Mouse (Mus musculus): ENCODE results near the gene Cdc42ep2. TPM values are rescaled to one million over a fixed set of nuclear protein-coding genes. Genes with fewer than 3 reads are reported as not detected.

The Cdc42ep2 gene
- total and polyA plus RNA-seq, 3 experiments = 0.13 to 0.25 (median 0.20) TPM

GRCm38 (mm10) chr19:5881155-5881554, 43.5 kb downstream of the Cdc42ep2 start:
- Histone ChIP-seq H3K4me2 (ENCODE audit: insufficient read depth, low read depth, poor library complexity, severe bottlenecking) (no peak overlapping the region), H3K9ac (ENCODE audit: insufficient read depth, low read depth) (no peak overlapping the region), H3K36me3 (replicated peaks in 1 of 2; ENCODE audit: control insufficient read depth in 1 of 2, insufficient read depth in 1 of 2, low read length in 1 of 2) (peaks cover 35 to 64% of the 10 kb centered on the region in 2 experiments), H3K4me3 (replicated peaks in 1 of 3; ENCODE audit: low read depth in 2 of 3, low read length in 2 of 3, poor library complexity in 1 of 3) (no peak overlapping the region), H3K9me3 (replicated peaks; ENCODE audit: low read length) (no peaks in the 10 kb centered on the region), H3K27ac (ENCODE audit: insufficient read depth, low read depth) (no peak overlapping the region), H3K27me3 (replicated peaks) (no peaks in the 10 kb centered on the region), H3K79me2 (replicated peaks; ENCODE audit: control insufficient read depth, extremely low read depth, insufficient read depth, poor library complexity, severe bottlenecking) (no peaks in the 10 kb centered on the region), H3K4me1 (ENCODE audit: control insufficient read depth in 1 of 2, insufficient read depth in 2 of 2) (peaks cover 9 to 31% of the 10 kb centered on the region in 2 experiments)
- DNase-seq (ENCODE audit: extremely low read depth) = no peak
- in situ Hi-C loops (cut with MboI; ENCODE audit: low pct_ligation_motif_present, low pct_unique_long_range_greater_than_20kb, low sequenced_read_pairs) (no loop called here), dilution Hi-C loops (cut with MboI; ENCODE audit: extremely low pct_ligation_motif_present, extremely low pct_unique_long_range_greater_than_20kb, low sequenced_read_pairs) (no loop called here)
- TF ChIP-seq IRF4 (IDR thresholded peaks at IDR 0.05; ENCODE audit: low read depth, low read length) (no peak), MEF2A (IDR thresholded peaks at IDR 0.05; ENCODE audit: borderline replicate concordance, low read depth, low read length) (no peak), USF2 (conservative IDR thresholded peaks at IDR 0.05; ENCODE audit: low read depth, low read length) (no peak), SIN3A (IDR thresholded peaks at IDR 0.05; ENCODE audit: low read length) (no peak), NRF1 (IDR thresholded peaks at IDR 0.05; ENCODE audit: low read depth, low read length) (no peak), POLR2A (IDR thresholded peaks at IDR 0.05; ENCODE audit: low read depth, low read length) (no peak), HCFC1 (IDR thresholded peaks at IDR 0.05; ENCODE audit: low read depth, low read length) (no peak), E2F4 (IDR thresholded peaks at IDR 0.05; ENCODE audit: insufficient replicate concordance, low read depth, low read length) (no peak), JUN (IDR thresholded peaks at IDR 0.05; ENCODE audit: insufficient read depth, low read depth, low read length) (no peak), GABPA (IDR thresholded peaks at IDR 0.05; ENCODE audit: insufficient replicate concordance, low read depth, low read length) (no peak), PAX5 (IDR thresholded peaks at IDR 0.05; ENCODE audit: low read length) (no peak), CTCF (conservative IDR thresholded peaks at IDR 0.05 in 1 of 2, IDR thresholded peaks at IDR 0.05 in 1 of 2; ENCODE audit: low read depth in 2 of 2, low read length in 2 of 2) (no peak), RCOR1 (conservative IDR thresholded peaks at IDR 0.05; ENCODE audit: low read depth, low read length) (no peak), ZKSCAN1 (IDR thresholded peaks at IDR 0.05; ENCODE audit: borderline replicate concordance, low read depth, low read length) (no peak)

- dilution Hi-C loops (cut with MboI; ENCODE audit: extremely low pct_ligation_motif_present, extremely low pct_unique_long_range_greater_than_20kb, low sequenced_read_pairs) = no loop called here
- TF ChIP-seq MXI1 (IDR thresholded peaks at IDR 0.05; ENCODE audit: low read depth, low read length) (no peak), MAZ (IDR thresholded peaks at IDR 0.05; ENCODE audit: low read depth, low read length) (no peak), MEF2A (IDR thresholded peaks at IDR 0.05; ENCODE audit: borderline replicate concordance, low read depth, low read length) (no peak), RCOR1 (conservative IDR thresholded peaks at IDR 0.05; ENCODE audit: low read depth, low read length) (no peak), CHD2 (IDR thresholded peaks at IDR 0.05; ENCODE audit: low read length) (no peak), MAX (IDR thresholded peaks at IDR 0.05; ENCODE audit: low read length) (no peak), CHD1 (IDR thresholded peaks at IDR 0.05; ENCODE audit: low read depth, low read length) (no peak), POLR2A (IDR thresholded peaks at IDR 0.05; ENCODE audit: low read depth, low read length) (no peak), ZMIZ1 (IDR thresholded peaks at IDR 0.05; ENCODE audit: low read depth, low read length) (no peak)
These were observed 44.9 kb downstream of the Cdc42ep2 start for GRCm38 (mm10) chr19:5879735-5880134.

More at GRCm38 (mm10) chr19:5879735-5880134, 44.9 kb downstream of the Cdc42ep2 start:
- H3K27ac ChIP-seq (ENCODE audit: insufficient read depth, low read depth) = no peak overlapping the region
- no peak overlapping the region for H3K9ac ChIP-seq (ENCODE audit: insufficient read depth, low read depth)
- H3K36me3 ChIP-seq (replicated peaks in 1 of 2; ENCODE audit: control insufficient read depth in 1 of 2, insufficient read depth in 1 of 2, low read length in 1 of 2) = peaks cover 26 to 51% of the 10 kb centered on the region in 2 experiments
- in situ Hi-C loops (cut with MboI; ENCODE audit: low pct_ligation_motif_present, low pct_unique_long_range_greater_than_20kb, low sequenced_read_pairs) = loop anchor here (5.0 kb wide), 1 partner anchor 92 kb away; no protein-coding TSS in a partner anchor
- DNase-seq (ENCODE audit: extremely low read depth) = no peak
- H3K4me1 ChIP-seq (ENCODE audit: control insufficient read depth in 1 of 2, insufficient read depth in 2 of 2) = peaks cover 13 to 40% of the 10 kb centered on the region in 2 experiments
- H3K4me3 ChIP-seq (replicated peaks in 1 of 3; ENCODE audit: low read depth in 2 of 3, low read length in 2 of 3, poor library complexity in 1 of 3) = no peak overlapping the region
- H3K9me3 ChIP-seq (replicated peaks; ENCODE audit: low read length) = no peaks in the 10 kb centered on the region
- no peaks in the 10 kb centered on the region for H3K79me2 ChIP-seq (replicated peaks; ENCODE audit: control insufficient read depth, extremely low read depth, insufficient read depth, poor library complexity, severe bottlenecking)
- H3K4me2 ChIP-seq (ENCODE audit: insufficient read depth, low read depth, poor library complexity, severe bottlenecking) = no peak overlapping the region
- no peaks in the 10 kb centered on the region for H3K27me3 ChIP-seq (replicated peaks)
